Mouse (Mus musculus) MEL (cell line): ENCODE results near the gene Mgat4b. TPM values are rescaled to one million over a fixed set of nuclear protein-coding genes. Genes with fewer than 3 reads are reported as not detected.
A peak's percentile ranks its signal among the peaks of the same experiment; 100 is the strongest.

ENCODE experiments used
- DNase-seq: peaks from one replicate; pipeline ENCODE4 v3.0.0; 2011; ENCODE audit warnings: low read depth, low spot score
- H3K27ac ChIP-seq: 2 replicates; pipeline ENCODE4 v1.5.1; 2012; ENCODE audit warnings: low read depth, mild to moderate bottlenecking, control low read depth, low read length, moderate library complexity; ENCODE audit not compliant: control insufficient read depth
- H3K27me3 ChIP-seq, 2 experiments: fragments of 150-350 bp in 1 of 2; sonication (generic) in 1 of 2; 2 replicates each; pipeline ENCODE4 v1.6.1; 2012; ENCODE audit warnings: low read length in 2 of 2, mild to moderate bottlenecking in 2 of 2, improper control_type of control experiment in 1 of 2, moderate library complexity in 1 of 2; ENCODE audit not compliant: insufficient read depth in 2 of 2, control insufficient read depth in 1 of 2
- H3K36me3 ChIP-seq, 2 experiments: 2 replicates each; pipeline ENCODE4 v1.6.1; 2012 to 2014; ENCODE audit warnings: low read length in 2 of 2, improper control_type of control experiment in 1 of 2, inconsistent platforms in 1 of 2, mild to moderate bottlenecking in 1 of 2; ENCODE audit not compliant: insufficient read depth in 2 of 2, control insufficient read depth in 1 of 2
- H3K4me1 ChIP-seq, 2 experiments: fragments of 150-350 bp in 1 of 2; sonication (generic) in 1 of 2; 2 replicates each; pipeline ENCODE4 v1.6.1; 2012; ENCODE audit warnings: low read length in 2 of 2, improper control_type of control experiment in 1 of 2, mild to moderate bottlenecking in 1 of 2; ENCODE audit not compliant: insufficient read depth in 2 of 2, control insufficient read depth in 1 of 2
- H3K4me3 ChIP-seq, 2 experiments: fragments of 150-350 bp in 1 of 2; sonication (generic) in 1 of 2; 2 replicates each; pipeline ENCODE4 v1.5.1; 2012; ENCODE audit warnings: low read depth in 2 of 2, low read length in 2 of 2, mild to moderate bottlenecking in 2 of 2, moderate library complexity in 2 of 2, control low read depth in 1 of 2, improper control_type of control experiment in 1 of 2; ENCODE audit not compliant: control insufficient read depth in 1 of 2, insufficient read depth in 1 of 2
- H3K79me2 ChIP-seq: 2 replicates; pipeline ENCODE4 v1.6.1; 2012; ENCODE audit warnings: mild to moderate bottlenecking, low read length, moderate library complexity; ENCODE audit not compliant: control insufficient read depth, poor library complexity, insufficient read depth
- H3K9ac ChIP-seq: 2 replicates; pipeline ENCODE4 v1.6.1; 2012; ENCODE audit warnings: low read depth, mild to moderate bottlenecking, control low read depth, low read length, moderate library complexity; ENCODE audit not compliant: control insufficient read depth, poor library complexity, severe bottlenecking
- H3K9me3 ChIP-seq: fragments of 150-350 bp; sonication (generic); replicated peaks from 2 replicates; pipeline ENCODE4 v1.6.1; 2012; ENCODE audit warnings: mild to moderate bottlenecking, low read length, improper control_type of control experiment, moderate library complexity; ENCODE audit not compliant: insufficient read depth
- BHLHE40 ChIP-seq: IDR thresholded peaks from 2 replicates; pipeline ENCODE4 v1.6.1; 2012; ENCODE audit warnings: low read depth, mild to moderate bottlenecking, inconsistent platforms, low read length, improper control_type of control experiment, borderline replicate concordance
- CHD1 ChIP-seq: IDR thresholded peaks from 2 replicates; pipeline ENCODE4 v1.6.1; 2012; ENCODE audit warnings: low read depth, mild to moderate bottlenecking, inconsistent platforms, low read length, improper control_type of control experiment
- CHD2 ChIP-seq: IDR thresholded peaks from 2 replicates; pipeline ENCODE4 v1.6.1; 2011; ENCODE audit warnings: low read length, improper control_type of control experiment
- CTCF ChIP-seq, 3 experiments: IDR thresholded peaks in 2 of 3; conservative IDR thresholded peaks in 1 of 3; 2 replicates each; pipeline ENCODE4 v1.5.1; 2011 to 2012; ENCODE audit warnings: low read length in 3 of 3, low read depth in 2 of 3, mild to moderate bottlenecking in 2 of 3, improper control_type of control experiment in 1 of 3, inconsistent platforms in 1 of 3, mixed read lengths in 1 of 3, moderate library complexity in 1 of 3; ENCODE audit not compliant: control insufficient read depth in 1 of 3, insufficient read depth in 1 of 3, poor library complexity in 1 of 3, severe bottlenecking in 1 of 3
- ELF1 ChIP-seq: IDR thresholded peaks from 2 replicates; pipeline ENCODE4 v1.6.1; 2014; ENCODE audit warnings: low read depth, mild to moderate bottlenecking, inconsistent platforms, low read length, improper control_type of control experiment, moderate library complexity
- EP300 ChIP-seq, 2 experiments: IDR thresholded peaks; 2 replicates each; pipeline ENCODE4 v1.6.1; 2011; ENCODE audit warnings: improper control_type of control experiment in 2 of 2, low read length in 2 of 2, low read depth in 1 of 2, mild to moderate bottlenecking in 1 of 2
- ETS1 ChIP-seq: IDR thresholded peaks from 2 replicates; pipeline ENCODE4 v1.6.1; 2012; ENCODE audit warnings: low read depth, mild to moderate bottlenecking, inconsistent platforms, low read length, improper control_type of control experiment, moderate library complexity
- GABPA ChIP-seq: IDR thresholded peaks from 2 replicates; pipeline ENCODE4 v1.6.1; 2012; ENCODE audit warnings: low read depth, mild to moderate bottlenecking, inconsistent platforms, low read length, improper control_type of control experiment, moderate library complexity
- GATA1 ChIP-seq: IDR thresholded peaks from 2 replicates; pipeline ENCODE4 v1.6.1; 2011; ENCODE audit warnings: low read depth, low read length, improper control_type of control experiment
- HCFC1 ChIP-seq: IDR thresholded peaks from 2 replicates; pipeline ENCODE4 v1.6.1; 2012; ENCODE audit warnings: low read depth, mild to moderate bottlenecking, inconsistent platforms, low read length, improper control_type of control experiment, moderate library complexity
- JUND ChIP-seq: IDR thresholded peaks from 2 replicates; pipeline ENCODE4 v1.6.1; 2011; ENCODE audit warnings: low read depth, mild to moderate bottlenecking, improper control_type of control experiment, low read length
- KAT2A ChIP-seq: conservative IDR thresholded peaks from 2 replicates; pipeline ENCODE4 v1.6.1; 2012; ENCODE audit warnings: low read depth, low read length, improper control_type of control experiment, inconsistent platforms
- MAFK ChIP-seq: IDR thresholded peaks from 2 replicates; pipeline ENCODE4 v1.6.1; 2011; ENCODE audit warnings: low read depth, mild to moderate bottlenecking, low read length, improper control_type of control experiment, borderline replicate concordance
- MAX ChIP-seq: IDR thresholded peaks from 2 replicates; pipeline ENCODE4 v1.6.1; 2011; ENCODE audit warnings: low read length, improper control_type of control experiment
- MAZ ChIP-seq: IDR thresholded peaks from 2 replicates; pipeline ENCODE4 v1.6.1; 2012; ENCODE audit warnings: low read depth, mild to moderate bottlenecking, inconsistent platforms, low read length, improper control_type of control experiment
- MEF2A ChIP-seq: IDR thresholded peaks from 2 replicates; pipeline ENCODE4 v1.6.1; 2014; ENCODE audit warnings: low read depth, mild to moderate bottlenecking, inconsistent platforms, low read length, improper control_type of control experiment; ENCODE audit not compliant: poor library complexity, insufficient replicate concordance, severe bottlenecking; ENCODE audit errors: extremely low read depth
- MXI1 ChIP-seq: IDR thresholded peaks from 2 replicates; pipeline ENCODE4 v1.6.1; 2011; ENCODE audit warnings: mild to moderate bottlenecking, low read depth, low read length, improper control_type of control experiment
- MYB ChIP-seq: IDR thresholded peaks from 2 replicates; pipeline ENCODE4 v1.6.1; 2011; ENCODE audit warnings: mild to moderate bottlenecking, low read depth, low read length, improper control_type of control experiment
- NELFE ChIP-seq: IDR thresholded peaks from 2 replicates; pipeline ENCODE4 v1.6.1; 2011; ENCODE audit warnings: low read depth, low read length, improper control_type of control experiment
- NRF1 ChIP-seq: IDR thresholded peaks from 2 replicates; pipeline ENCODE4 v1.6.1; 2014; ENCODE audit warnings: low read depth, mild to moderate bottlenecking, inconsistent platforms, low read length, improper control_type of control experiment, moderate library complexity; ENCODE audit not compliant: poor library complexity, insufficient read depth, severe bottlenecking
- POLR2A ChIP-seq, 2 experiments: IDR thresholded peaks; 2 replicates each; pipeline ENCODE4 v1.6.1; 2011 to 2012; ENCODE audit warnings: low read length in 2 of 2, mild to moderate bottlenecking in 2 of 2, control low read depth in 1 of 2, improper control_type of control experiment in 1 of 2, low read depth in 1 of 2, moderate library complexity in 1 of 2; ENCODE audit not compliant: control insufficient read depth in 1 of 2, insufficient read depth in 1 of 2, poor library complexity in 1 of 2
- POLR2AphosphoS2 ChIP-seq: IDR thresholded peaks from 2 replicates; pipeline ENCODE4 v1.6.1; 2011; ENCODE audit warnings: low read length, improper control_type of control experiment
- POLR2AphosphoS5 ChIP-seq: IDR thresholded peaks from 2 replicates; pipeline ENCODE4 v1.6.1; 2012; ENCODE audit warnings: low read depth, borderline replicate concordance, mild to moderate bottlenecking, inconsistent platforms, low read length, moderate library complexity, mixed read lengths
- RAD21 ChIP-seq: IDR thresholded peaks from 2 replicates; pipeline ENCODE4 v1.6.1; 2011; ENCODE audit warnings: mild to moderate bottlenecking, low read depth, low read length, improper control_type of control experiment
- RCOR1 ChIP-seq: IDR thresholded peaks from 2 replicates; pipeline ENCODE4 v1.6.1; 2012; ENCODE audit warnings: low read depth, mild to moderate bottlenecking, inconsistent platforms, low read length, improper control_type of control experiment
- SIN3A ChIP-seq: IDR thresholded peaks from 2 replicates; pipeline ENCODE4 v1.6.1; 2012; ENCODE audit warnings: low read length, improper control_type of control experiment, inconsistent platforms
- SMC3 ChIP-seq: IDR thresholded peaks from 2 replicates; pipeline ENCODE4 v1.6.1; 2011; ENCODE audit warnings: low read depth, low read length, improper control_type of control experiment
- TAL1 ChIP-seq: IDR thresholded peaks from 2 replicates; pipeline ENCODE4 v1.6.1; 2012; ENCODE audit warnings: mild to moderate bottlenecking, inconsistent platforms, low read length, moderate library complexity, mixed read lengths
- TBP ChIP-seq: IDR thresholded peaks from 2 replicates; pipeline ENCODE4 v1.8.0; 2011; ENCODE audit warnings: low read depth, low read length, improper control_type of control experiment
- TCF12 ChIP-seq: IDR thresholded peaks from 2 replicates; pipeline ENCODE4 v1.6.1; 2014; ENCODE audit warnings: low read depth, mild to moderate bottlenecking, inconsistent platforms, low read length, improper control_type of control experiment, moderate library complexity
- UBTF ChIP-seq: IDR thresholded peaks from 2 replicates; pipeline ENCODE4 v1.6.1; 2012; ENCODE audit warnings: low read depth, mild to moderate bottlenecking, inconsistent platforms, low read length, improper control_type of control experiment, moderate library complexity, borderline replicate concordance; ENCODE audit not compliant: insufficient read depth
- USF1 ChIP-seq: IDR thresholded peaks from 2 replicates; pipeline ENCODE4 v1.6.1; 2014; ENCODE audit warnings: low read depth, mild to moderate bottlenecking, inconsistent platforms, low read length, improper control_type of control experiment, moderate library complexity
- ZC3H11A ChIP-seq: IDR thresholded peaks from 2 replicates; pipeline ENCODE4 v1.6.1; 2012; ENCODE audit warnings: low read depth, mild to moderate bottlenecking, inconsistent platforms, low read length, improper control_type of control experiment
- ZKSCAN1 ChIP-seq: IDR thresholded peaks from 2 replicates; pipeline ENCODE4 v1.6.1; 2012; ENCODE audit warnings: low read depth, mild to moderate bottlenecking, inconsistent platforms, low read length, improper control_type of control experiment, moderate library complexity
- ZMIZ1 ChIP-seq: IDR thresholded peaks from 2 replicates; pipeline ENCODE4 v1.6.1; 2012; ENCODE audit warnings: low read depth, mild to moderate bottlenecking, inconsistent platforms, low read length, improper control_type of control experiment, moderate library complexity
- ZNF384 ChIP-seq: IDR thresholded peaks from 2 replicates; pipeline ENCODE4 v1.6.1; 2012; ENCODE audit warnings: low read depth, mild to moderate bottlenecking, inconsistent platforms, low read length, improper control_type of control experiment
- polyA plus RNA-seq, 2 experiments: library from polyadenylated mRNA; stranded (reverse) in 1 of 2; unstranded in 1 of 2; fragments of >175 nt in 1 of 2; fragments of >200 nt in 1 of 2; gene quantifications; 2 replicates each; pipeline versions ENCODE4 v1.2.1 to v1.2.4; 2012; ENCODE audit warnings: low replicate concordance in 2 of 2, low read depth in 1 of 2; ENCODE audit not compliant: insufficient read length in 2 of 2, insufficient read depth in 1 of 2, missing spikeins in 1 of 2
- total RNA-seq: library from RNA; depleted of rRNA; stranded (reverse); fragments of 300-350 nt; gene quantifications from 2 replicates; pipeline ENCODE4 v1.2.3, GENCODE M21; 2012; rRNA removed

The Mgat4b gene
- 22.3 and 33.7 TPM in 2 replicates for total RNA-seq
- 10 to 100 TPM in 1 of 2 experiments, not detected in 1; 69.4 TPM for polyA plus RNA-seq

DNA sequence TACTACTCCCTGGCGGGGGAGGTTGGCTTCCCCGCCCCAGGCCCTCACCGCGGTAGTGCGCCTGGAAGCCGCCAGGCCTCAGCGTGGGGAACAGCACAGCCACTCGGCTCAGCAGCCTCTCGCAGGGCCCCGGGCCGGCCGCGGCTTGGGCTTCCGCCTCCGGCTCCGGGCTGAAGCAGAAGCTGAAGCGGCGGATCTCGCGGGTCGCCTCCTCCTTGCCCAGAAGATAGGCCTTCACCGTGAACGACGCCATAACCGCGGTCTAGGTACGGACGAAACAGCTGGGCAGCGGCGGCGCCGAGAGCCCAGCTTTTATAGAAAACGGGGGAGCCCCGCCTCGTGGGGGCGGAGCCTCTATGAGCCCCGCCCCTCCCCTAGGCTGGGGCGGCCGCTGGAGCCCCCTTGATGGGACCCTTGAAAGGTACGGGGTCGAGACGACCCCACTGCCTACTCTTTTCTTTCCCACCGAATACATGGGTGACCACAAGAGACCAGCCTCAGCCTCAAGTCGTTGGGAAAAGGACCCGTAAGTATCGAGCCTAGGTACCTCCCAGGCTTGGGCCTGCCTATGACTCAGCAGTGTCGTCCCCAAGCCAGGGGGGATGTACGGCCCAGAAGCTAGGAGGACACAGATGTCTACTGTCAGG, at the start of gene Mgat4b, which contains the start of gene Sqstm1:
Mgat4b (plus strand) TSS at position 386 of the 647 bp plus-strand sequence.
Sqstm1 (minus strand) TSS at position 323 of the 647 bp plus-strand sequence.
- Histone ChIP-seq H3K4me3 (peak within 1 kb of the TSS; percentile 71 to 94), H3K9me3 (no peaks in the 10 kb centered on the region), H3K4me1 (peaks cover 12 to 33% of the 10 kb centered on the region in 2 experiments), H3K9ac (peak within 1 kb of the TSS; percentile 89), H3K79me2 (peaks cover 31% of the 10 kb centered on the region), H3K36me3 (peaks cover 9 to 24% of the 10 kb centered on the region in 2 experiments), H3K27me3 (no peaks in the 10 kb centered on the region), H3K27ac (peak within 1 kb of the TSS; percentile 71)
- DNase-seq: peak; percentile 90
- TF ChIP-seq ELF1 (no peak), SMC3 (no peak), MYB (0 out of 2 replicates have a peak, but pooled peaks have one; percentile 2), EP300 (IDR thresholded peaks at IDR 0.05; ENCODE audit: low read depth in 1 of 2, low read length in 2 of 2) (no peak; a peak in 1 of 4 replicates), GATA1 (no peak), KAT2A (no peak; the same call in 1 of the 2 replicates), POLR2AphosphoS5 (no peak), ETS1 (no peak; the same call in none of the 2 replicates), ZKSCAN1 (no peak), BHLHE40 (no peak), POLR2A (IDR thresholded peaks at IDR 0.05; ENCODE audit: control insufficient read depth in 1 of 2, insufficient read depth in 1 of 2, low read depth in 1 of 2, low read length in 2 of 2, poor library complexity in 1 of 2) (peak; percentile 97 to 98), MAX (peak; percentile 8; the same call in 1 of the 2 replicates), MEF2A (no peak), ZNF384 (no peak), TBP (peak; percentile 97), GABPA (peak; percentile 64), RAD21 (no peak), HCFC1 (peak; percentile 74), TCF12 (no peak), ZC3H11A (no peak), POLR2AphosphoS2 (peak; percentile 100), CHD1 (no peak), MAFK (no peak), NRF1 (0 out of 2 replicates have a peak, but pooled peaks have one; percentile 2), MXI1 (peak; percentile 90; the same call in 1 of the 2 replicates), ZMIZ1 (peak; percentile 99), USF1 (no peak; the same call in 1 of the 2 replicates), RCOR1 (no peak), TAL1 (no peak), CTCF (IDR thresholded peaks at IDR 0.05 in 2 of 3, conservative IDR thresholded peaks at IDR 0.05 in 1 of 3; ENCODE audit: control insufficient read depth in 1 of 3, insufficient read depth in 1 of 3, low read depth in 2 of 3, low read length in 3 of 3, poor library complexity in 1 of 3, severe bottlenecking in 1 of 3) (no peak), JUND (no peak), MAZ (peak; percentile 77; the same call in 1 of the 2 replicates), SIN3A (peak; percentile 91), NELFE (peak; percentile 100), CHD2 (no peak), UBTF (no peak)
